8 mouse cellular contexts compared by ENCODE assay signal in genomic region chr1:86214158-86214557, GRCm38 (mm10). TPM values are rescaled to one million over a fixed set of nuclear protein-coding genes. Genes with fewer than 3 reads are reported as not detected.
DNase-seq lines count a peak whose midpoint lies in the region; ATAC-seq and TF ChIP-seq lines count a peak whose summit lies in the region.

No protein-coding gene starts in this region.

- TF ChIP-seq CTCF in kidney, postnatal 0 days (IDR thresholded peaks at IDR 0.05; ENCODE audit: low read depth) = peak; percentile 95
- TF ChIP-seq CTCF in testis, adult 2 months (IDR thresholded peaks at IDR 0.05; ENCODE audit: control insufficient read depth, insufficient read depth, insufficient replicate concordance, low read depth, low read length) = peak; percentile 87; the same call in 1 of the 2 replicates

- 0 out of 2 replicates have a peak, but pooled peaks have one; percentile 11 for ATAC-seq in heart, embryonic 12.5 days (ENCODE audit: insufficient number of reproducible peaks, low FRiP score)
- peak; percentile 82 for ATAC-seq in kidney, postnatal 0 days (replicated peaks; ENCODE audit: low FRiP score, low read depth)
- ATAC-seq in liver, embryonic 11.5 days (replicated peaks; ENCODE audit: low FRiP score) = peak; percentile 56; the same call in 1 of the 2 replicates
- peak; percentile 63; the same call in 1 of the 2 replicates for ATAC-seq in neural tube, embryonic 13.5 days (ENCODE audit: low read depth)

- no peaks in the 10 kb centered on the region for H3K27me3 ChIP-seq in heart, embryonic 12.5 days (replicated peaks)
- no peaks in the 10 kb centered on the region for H3K27me3 ChIP-seq in kidney, postnatal 0 days (ENCODE audit: insufficient read depth, low read length)
- no peaks in the 10 kb centered on the region for H3K27me3 ChIP-seq in liver, embryonic 11.5 days (replicated peaks; ENCODE audit: control insufficient read depth, insufficient read depth, low read length)
- H3K27me3 ChIP-seq in neural tube, embryonic 13.5 days = no peaks in the 10 kb centered on the region
- no peaks in the 10 kb centered on the region for H3K27me3 ChIP-seq in testis, adult 2 months (ENCODE audit: control insufficient read depth, insufficient read depth, low read length)

- H3K36me3 ChIP-seq in heart, embryonic 12.5 days = peaks cover 15% of the 10 kb centered on the region
- H3K36me3 ChIP-seq in kidney, postnatal 0 days (ENCODE audit: insufficient read depth, low read length) = peaks cover 12% of the 10 kb centered on the region; the same call in 1 of the 2 replicates
- H3K36me3 ChIP-seq in liver, embryonic 11.5 days (ENCODE audit: control insufficient read depth, insufficient read depth, low read length) = no peaks in the 10 kb centered on the region
- peaks cover 81% of the 10 kb centered on the region for H3K36me3 ChIP-seq in neural tube, embryonic 13.5 days
- peaks cover 7% of the 10 kb centered on the region for H3K36me3 ChIP-seq in testis, adult 2 months (ENCODE audit: control insufficient read depth, insufficient read depth, low read length)

- no peak overlapping the region for H3K27ac ChIP-seq in heart, embryonic 12.5 days (ENCODE audit: poor library complexity, severe bottlenecking)
- no peak overlapping the region for H3K27ac ChIP-seq in kidney, postnatal 0 days
- H3K27ac ChIP-seq in liver, embryonic 11.5 days (ENCODE audit: low read depth, low read length) = no peak overlapping the region
- H3K27ac ChIP-seq in neural tube, embryonic 13.5 days (replicated peaks) = no peak overlapping the region
- no peak overlapping the region for H3K27ac ChIP-seq in testis, adult 2 months (ENCODE audit: control insufficient read depth, insufficient read depth, low read depth, low read length)

- H3K4me3 ChIP-seq in heart, embryonic 12.5 days = no peak overlapping the region
- H3K4me3 ChIP-seq in kidney, postnatal 0 days (replicated peaks; ENCODE audit: low read depth, low read length) = no peak overlapping the region
- H3K4me3 ChIP-seq in liver, embryonic 11.5 days (ENCODE audit: low read depth, low read length) = no peak overlapping the region
- H3K4me3 ChIP-seq in neural tube, embryonic 13.5 days = no peak overlapping the region
- H3K4me3 ChIP-seq in testis, adult 2 months (ENCODE audit: control insufficient read depth, low read depth, low read length) = no peak overlapping the region

- H3K9me3 ChIP-seq in heart, embryonic 12.5 days (replicated peaks) = no peaks in the 10 kb centered on the region
- no peaks in the 10 kb centered on the region for H3K9me3 ChIP-seq in kidney, postnatal 0 days (replicated peaks; ENCODE audit: low read length)
- no peaks in the 10 kb centered on the region for H3K9me3 ChIP-seq in liver, embryonic 11.5 days (ENCODE audit: control insufficient read depth, low read length)
- no peaks in the 10 kb centered on the region for H3K9me3 ChIP-seq in neural tube, embryonic 13.5 days

- no peak overlapping the region for H3K9ac ChIP-seq in heart, embryonic 12.5 days
- H3K9ac ChIP-seq in kidney, postnatal 0 days (ENCODE audit: low read depth, low read length) = no peak overlapping the region
- H3K9ac ChIP-seq in liver, embryonic 11.5 days (ENCODE audit: low read depth, low read length) = no peak overlapping the region
- H3K9ac ChIP-seq in neural tube, embryonic 13.5 days = no peak overlapping the region

- peak; percentile 92 for DNase-seq in B cell, adult 2 months
- DNase-seq in adrenal gland, postnatal 10 days = peak; percentile 89
- peak; percentile 80 for DNase-seq in embryo, embryonic 9.5 days (ENCODE audit: extremely low spot score)
- DNase-seq in kidney, postnatal 0 days (ENCODE audit: low spot score) = peak; percentile 90
- peak; percentile 73 for DNase-seq in liver, embryonic 11.5 days (ENCODE audit: low spot score)

- no peak overlapping the region for H3K4me2 ChIP-seq in heart, embryonic 12.5 days
- H3K4me2 ChIP-seq in kidney, postnatal 0 days (ENCODE audit: low read length) = no peak overlapping the region
- H3K4me2 ChIP-seq in liver, embryonic 11.5 days = no peak overlapping the region
- H3K4me2 ChIP-seq in neural tube, embryonic 13.5 days = no peak overlapping the region

- WGBS in heart, embryonic 12.5 days = 7% methylated on average over 1 of the region's 1 CpGs
- WGBS in kidney, postnatal 0 days = 0% methylated on average over 1 of the region's 1 CpGs
- 0% methylated on average over 1 of the region's 1 CpGs for WGBS in liver, embryonic 11.5 days
- 10% methylated on average over 1 of the region's 1 CpGs for WGBS in neural tube, embryonic 13.5 days

- TF ChIP-seq POLR2A in testis, adult 2 months (IDR thresholded peaks at IDR 0.05; ENCODE audit: control insufficient read depth, low read depth, low read length) = no peak

- no peaks in the 10 kb centered on the region for H3K4me1 ChIP-seq in heart, embryonic 12.5 days (replicated peaks)
- H3K4me1 ChIP-seq in kidney, postnatal 0 days (replicated peaks; ENCODE audit: insufficient read depth, low read length) = no peaks in the 10 kb centered on the region
- peaks cover 20% of the 10 kb centered on the region for H3K4me1 ChIP-seq in liver, embryonic 11.5 days (replicated peaks; ENCODE audit: control insufficient read depth, insufficient read depth, low read length)
- no peaks in the 10 kb centered on the region for H3K4me1 ChIP-seq in neural tube, embryonic 13.5 days (replicated peaks)
- H3K4me1 ChIP-seq in testis, adult 2 months (ENCODE audit: control insufficient read depth, insufficient read depth, low read length) = no peaks in the 10 kb centered on the region

RNA-seq across cellular contexts. Expression of gene Armc9, which starts 59.6 kb away (rescaled TPM):
- 10 to 100 TPM in 1 of 2 experiments, 1 to 10 TPM in 1; 7.9 to 10.9 TPM for total RNA-seq in adrenal gland, postnatal 10 days (2021)
- 14.1 and 14.2 TPM in 2 replicates for polyA plus RNA-seq in heart, embryonic 12.5 days (2016; fragmentation: Nextera tagmentation; extraction: Ambion mirVana)
- 16.5 and 20.1 TPM in 2 replicates for polyA plus RNA-seq in kidney, postnatal 0 days (2015; fragmentation: Nextera tagmentation; extraction: Ambion mirVana)
- polyA plus RNA-seq in liver, embryonic 11.5 days (2014; fragmentation: Nextera tagmentation; extraction: Ambion mirVana) = 20.9 and 28.7 TPM in 2 replicates
- polyA plus RNA-seq in neural tube, embryonic 13.5 days (2015; fragmentation: Nextera tagmentation; extraction: Ambion mirVana) = 28.9 and 32.9 TPM in 2 replicates
- 36.5 and 38.2 TPM in 2 replicates for polyA plus RNA-seq in testis, adult 2 months (2012; rRNA removed)

Comparison
In these comparisons a context has a peak if more than half of its experiments do, and no peak if none do; other contexts are left out.
1. ATAC-seq: peak in every context shown above with its lines; median percentile 82 in kidney, postnatal 0 days; 63 in neural tube, embryonic 13.5 days; 56 in liver, embryonic 11.5 days; 11 in heart, embryonic 12.5 days.